ENCODE assay signal across 8 mouse cellular contexts in genomic region chr13:113034950-113035421, GRCm38 (mm10). TPM values are rescaled to one million over a fixed set of nuclear protein-coding genes. Genes with fewer than 3 reads are reported as not detected.
A peak's percentile ranks its signal among the peaks of the same experiment; 100 is the strongest.
DNase-seq lines count a peak whose midpoint lies in the region; ATAC-seq and TF ChIP-seq lines count a peak whose summit lies in the region.

Gene Cdc20b (plus strand): TSS chr13:113035111.

- H3K4me1 ChIP-seq in cortical plate, adult 2 months (ENCODE audit: control insufficient read depth, insufficient read depth, low read length) = no peaks in the 10 kb centered on the region
- peaks cover 4% of the 10 kb centered on the region for H3K4me1 ChIP-seq in intestine, embryonic 16.5 days (ENCODE audit: control insufficient read depth, insufficient read depth, low read length)
- H3K4me1 ChIP-seq in liver, embryonic 15.5 days (replicated peaks) = peaks cover 23% of the 10 kb centered on the region
- peaks cover 14% of the 10 kb centered on the region; the same call in 1 of the 2 replicates for H3K4me1 ChIP-seq in stomach, embryonic 15.5 days

- no peaks in the 10 kb centered on the region for H3K36me3 ChIP-seq in intestine, embryonic 16.5 days (ENCODE audit: control insufficient read depth, insufficient read depth, low read length)
- H3K36me3 ChIP-seq in liver, embryonic 15.5 days (replicated peaks) = no peaks in the 10 kb centered on the region
- H3K36me3 ChIP-seq in stomach, embryonic 15.5 days = no peaks in the 10 kb centered on the region

- H3K4me3 ChIP-seq in cortical plate, adult 2 months (ENCODE audit: insufficient read depth, low read length) = peak within 1 kb of the TSS; percentile 19
- peak within 1 kb of the TSS; percentile 52 for H3K4me3 ChIP-seq in intestine, embryonic 16.5 days (ENCODE audit: low read length)
- peak within 1 kb of the TSS; percentile 56 for H3K4me3 ChIP-seq in liver, embryonic 15.5 days (replicated peaks)
- H3K4me3 ChIP-seq in stomach, embryonic 15.5 days (replicated peaks) = peak within 1 kb of the TSS; percentile 57

- peaks cover 28% of the 10 kb centered on the region; the same call in 1 of the 2 replicates for H3K27me3 ChIP-seq in intestine, embryonic 16.5 days (replicated peaks; ENCODE audit: control insufficient read depth, insufficient read depth, low read length)
- peaks cover 81% of the 10 kb centered on the region for H3K27me3 ChIP-seq in liver, embryonic 15.5 days
- H3K27me3 ChIP-seq in stomach, embryonic 15.5 days (replicated peaks) = peaks cover 31% of the 10 kb centered on the region

- H3K9ac ChIP-seq in intestine, embryonic 16.5 days (ENCODE audit: low read depth, low read length) = peak within 1 kb of the TSS; percentile 34
- peak within 1 kb of the TSS; percentile 21 for H3K9ac ChIP-seq in liver, embryonic 15.5 days
- peak within 1 kb of the TSS; percentile 30; the same call in 1 of the 2 replicates for H3K9ac ChIP-seq in stomach, embryonic 15.5 days

- no peak within 1 kb of the TSS for H3K27ac ChIP-seq in cortical plate, adult 2 months (ENCODE audit: insufficient read depth, low read length)
- no peak within 1 kb of the TSS for H3K27ac ChIP-seq in intestine, embryonic 16.5 days (ENCODE audit: low read length)
- H3K27ac ChIP-seq in liver, embryonic 15.5 days (replicated peaks) = no peak within 1 kb of the TSS
- H3K27ac ChIP-seq in stomach, embryonic 15.5 days = no peak within 1 kb of the TSS

- ATAC-seq in granulocyte monocyte progenitor cell, adult 5-6 weeks (replicated peaks; ENCODE audit: poor library complexity, severe bottlenecking) = peak; percentile 72
- peak; percentile 51 for ATAC-seq in intestine, embryonic 16.5 days
- ATAC-seq in liver, embryonic 15.5 days (ENCODE audit: insufficient read depth) = peak; percentile 73
- peak; percentile 55; the same call in 1 of the 2 replicates for ATAC-seq in stomach, embryonic 15.5 days (ENCODE audit: insufficient read depth, low FRiP score, low read depth)

- H3K9me3 ChIP-seq in intestine, embryonic 16.5 days (ENCODE audit: control insufficient read depth, low read length) = no peaks in the 10 kb centered on the region
- no peaks in the 10 kb centered on the region for H3K9me3 ChIP-seq in liver, embryonic 15.5 days (replicated peaks)
- H3K9me3 ChIP-seq in stomach, embryonic 15.5 days = no peaks in the 10 kb centered on the region

- TF ChIP-seq CTCF in cortical plate, adult 2 months (IDR thresholded peaks at IDR 0.05; ENCODE audit: extremely low read depth, insufficient read depth, low read length) = no peak

- WGBS in intestine, embryonic 16.5 days = 1% methylated on average over 46 of the region's 46 CpGs
- under 1% methylated on average over 46 of the region's 46 CpGs for WGBS in liver, embryonic 15.5 days (ENCODE audit: insufficient replicate concordance)
- under 1% methylated on average over 46 of the region's 46 CpGs for WGBS in stomach, embryonic 15.5 days

- no peak for TF ChIP-seq POLR2A in cortical plate, adult 2 months (IDR thresholded peaks at IDR 0.05; ENCODE audit: extremely low read depth, insufficient read depth, low read length)

- peak; percentile 54 for DNase-seq in right cerebral cortex, adult 18-20 months
- no peak for DNase-seq in right cerebral cortex, postnatal 36 days (ENCODE audit: low spot score in 2 of 2)
- peak; percentile 56 to 71 for DNase-seq in natural killer cell, adult 2 months (ENCODE audit: low spot score in 2 of 2)

- H3K4me2 ChIP-seq in intestine, embryonic 16.5 days (ENCODE audit: low read depth, low read length) = peak within 1 kb of the TSS; percentile 91
- H3K4me2 ChIP-seq in liver, embryonic 15.5 days = peak within 1 kb of the TSS; percentile 86
- H3K4me2 ChIP-seq in stomach, embryonic 15.5 days = peak within 1 kb of the TSS; percentile 99

RNA-seq across cellular contexts. Expression of gene Cdc20b, which starts in this region (rescaled TPM):
- 0.08 TPM in 1 of 2 replicates, not detected in the other for polyA plus RNA-seq in cortical plate, adult 2 months (2012; rRNA removed)
- not detected in 2 replicates for total RNA-seq in granulocyte monocyte progenitor cell, adult 5-6 weeks (2014; fragmentation: Nextera tagmentation)
- total RNA-seq in granulocyte monocyte progenitor cell, adult 5-6 weeks (2017) = not detected in 2 replicates
- polyA plus RNA-seq in intestine, embryonic 16.5 days (2015; fragmentation: Nextera tagmentation; extraction: Ambion mirVana) = not detected in 2 replicates
- not detected in 2 replicates for polyA plus RNA-seq in liver, embryonic 15.5 days (2015; fragmentation: Nextera tagmentation; extraction: Ambion mirVana)
- polyA plus RNA-seq in stomach, embryonic 15.5 days (2015; fragmentation: Nextera tagmentation; extraction: Ambion mirVana) = not detected in 2 replicates

Comparison
In these comparisons a context has a peak if more than half of its experiments do, and no peak if none do; other contexts are left out.
1. DNase-seq: peak in right cerebral cortex, adult 18-20 months (single experiment) and natural killer cell, adult 2 months (2 of 2); none in right cerebral cortex, postnatal 36 days (0 of 2).
2. Peak in ATAC-seq in granulocyte monocyte progenitor cell, adult 5-6 weeks; RNA of the gene not detected or under 1 TPM.
3. Peak in ATAC-seq, H3K4me3 ChIP-seq, H3K9ac ChIP-seq and H3K4me2 ChIP-seq in intestine, embryonic 16.5 days; RNA of the gene not detected or under 1 TPM.
4. Peak in ATAC-seq, H3K4me3 ChIP-seq, H3K9ac ChIP-seq and H3K4me2 ChIP-seq in liver, embryonic 15.5 days; RNA of the gene not detected or under 1 TPM.
5. Peak in ATAC-seq, H3K4me3 ChIP-seq, H3K9ac ChIP-seq and H3K4me2 ChIP-seq in stomach, embryonic 15.5 days; RNA of the gene not detected or under 1 TPM.
6. Peak in every context shown above with its lines, with median percentiles within 50 percentile points of each other: H3K4me3 ChIP-seq, ATAC-seq, H3K4me2 ChIP-seq and H3K9ac ChIP-seq.